ENCODE assay signal across 8 mouse cellular contexts in the genomic region with DNA sequence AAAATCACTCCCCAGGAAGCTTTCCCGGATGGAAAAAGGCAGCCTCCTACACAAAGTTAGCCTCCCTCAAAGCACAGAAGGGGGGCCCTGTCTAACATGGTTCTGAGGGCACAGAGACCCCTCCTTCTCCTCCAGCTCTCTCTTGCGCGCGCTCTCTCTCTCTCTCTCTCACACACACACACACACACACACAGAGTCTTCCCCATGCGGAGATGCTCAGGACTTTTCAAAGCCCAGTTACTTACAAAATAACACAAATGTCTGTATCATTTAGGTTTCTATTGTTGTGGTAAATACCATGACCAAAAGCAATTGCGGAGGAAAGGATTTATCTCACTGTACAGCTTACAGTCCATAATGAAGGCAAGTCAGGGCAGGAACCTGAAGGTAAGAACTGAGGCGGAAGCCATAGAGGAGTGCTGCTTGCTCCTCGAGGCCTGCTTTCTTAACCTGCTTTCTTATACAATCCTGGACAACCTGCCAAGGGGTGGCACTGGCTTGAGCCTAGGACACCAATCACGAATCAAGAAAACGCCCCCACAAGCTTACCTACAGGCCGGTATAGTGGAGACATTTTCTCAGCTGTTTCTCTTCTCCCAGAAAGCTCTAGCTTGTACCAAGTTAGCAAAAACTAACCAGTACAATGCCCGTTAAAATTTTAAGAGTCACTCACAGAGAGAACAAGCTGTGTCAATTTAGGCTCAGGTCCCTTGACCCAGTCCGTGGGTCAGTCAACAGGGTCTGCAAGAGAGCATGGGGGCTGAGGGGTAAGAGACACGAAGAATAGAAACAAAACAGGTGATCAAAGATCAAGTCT. TPM values are rescaled to one million over a fixed set of nuclear protein-coding genes. Genes with fewer than 3 reads are reported as not detected.
DNase-seq lines count a peak whose midpoint lies in the region; ATAC-seq and TF ChIP-seq lines count a peak whose summit lies in the region.

No protein-coding gene starts in this region.

- ATAC-seq in embryonic facial prominence, embryonic 11.5 days (replicated peaks; ENCODE audit: insufficient number of reproducible peaks, low FRiP score, low TSS enrichment, low read depth), result peak; percentile 23; the same call in 1 of the 2 replicates
- ATAC-seq in lung, embryonic 14.5 days (ENCODE audit: insufficient read depth), result peak; percentile 72
- peak; percentile 57; the same call in 1 of the 2 replicates for ATAC-seq in hindbrain, embryonic 13.5 days (ENCODE audit: low FRiP score)

- H3K27ac ChIP-seq in embryonic facial prominence, embryonic 11.5 days (replicated peaks; ENCODE audit: low read depth, low read length), result no peak overlapping the region
- no peak overlapping the region for H3K27ac ChIP-seq in embryonic facial prominence, embryonic 10.5 days (replicated peaks)
- peak overlapping the region; percentile 2; the same call in 1 of the 2 replicates for H3K27ac ChIP-seq in lung, embryonic 14.5 days (ENCODE audit: low read depth)
- H3K27ac ChIP-seq in hindbrain, embryonic 13.5 days, result no peak overlapping the region

- H3K9ac ChIP-seq in embryonic facial prominence, embryonic 11.5 days (replicated peaks; ENCODE audit: low read length), result no peak overlapping the region
- H3K9ac ChIP-seq in lung, embryonic 14.5 days, result no peak overlapping the region
- no peak overlapping the region for H3K9ac ChIP-seq in hindbrain, embryonic 13.5 days

- no peak overlapping the region for H3K4me3 ChIP-seq in embryonic facial prominence, embryonic 11.5 days (ENCODE audit: low read depth, low read length)
- H3K4me3 ChIP-seq in embryonic facial prominence, embryonic 10.5 days, result no peak overlapping the region
- H3K4me3 ChIP-seq in lung, embryonic 14.5 days (ENCODE audit: low read depth, low read length), result no peak overlapping the region
- no peak overlapping the region for H3K4me3 ChIP-seq in hindbrain, embryonic 13.5 days
- H3K4me3 ChIP-seq in myocyte, result peak overlapping the region; percentile 22

- no peaks in the 10 kb centered on the region for H3K4me1 ChIP-seq in embryonic facial prominence, embryonic 11.5 days (ENCODE audit: control insufficient read depth, insufficient read depth, low read length)
- peaks cover 15% of the 10 kb centered on the region for H3K4me1 ChIP-seq in embryonic facial prominence, embryonic 10.5 days
- H3K4me1 ChIP-seq in lung, embryonic 14.5 days (ENCODE audit: insufficient read depth), result no peaks in the 10 kb centered on the region
- H3K4me1 ChIP-seq in hindbrain, embryonic 13.5 days (replicated peaks), result peaks cover 8% of the 10 kb centered on the region

- no peak overlapping the region for H3ac ChIP-seq in myocyte (ENCODE audit: control insufficient read depth, insufficient read length)

- H3K4me2 ChIP-seq in embryonic facial prominence, embryonic 11.5 days (ENCODE audit: low read depth, low read length), result no peak overlapping the region
- peak overlapping the region; percentile 45 for H3K4me2 ChIP-seq in lung, embryonic 14.5 days
- H3K4me2 ChIP-seq in hindbrain, embryonic 13.5 days, result peak overlapping the region; percentile 21; the same call in 1 of the 2 replicates
- peak overlapping the region; percentile 67 for H3K4me2 ChIP-seq in myocyte (ENCODE audit: low read depth)

- no peaks in the 10 kb centered on the region for H3K9me3 ChIP-seq in embryonic facial prominence, embryonic 11.5 days (replicated peaks; ENCODE audit: control insufficient read depth, low read length)
- no peaks in the 10 kb centered on the region for H3K9me3 ChIP-seq in embryonic facial prominence, embryonic 10.5 days
- no peaks in the 10 kb centered on the region for H3K9me3 ChIP-seq in lung, embryonic 14.5 days (ENCODE audit: low read depth, low read length)
- no peaks in the 10 kb centered on the region for H3K9me3 ChIP-seq in hindbrain, embryonic 13.5 days

- no peak for TF ChIP-seq POLR2A in myocyte (IDR thresholded peaks at IDR 0.05; ENCODE audit: insufficient read length, low read depth)

- H3K27me3 ChIP-seq in embryonic facial prominence, embryonic 11.5 days (ENCODE audit: control insufficient read depth, insufficient read depth, low read length), result no peaks in the 10 kb centered on the region
- H3K27me3 ChIP-seq in embryonic facial prominence, embryonic 10.5 days (replicated peaks; ENCODE audit: low read depth, poor library complexity, severe bottlenecking), result no peaks in the 10 kb centered on the region
- no peaks in the 10 kb centered on the region for H3K27me3 ChIP-seq in lung, embryonic 14.5 days (ENCODE audit: insufficient read depth, low read length)
- no peaks in the 10 kb centered on the region for H3K27me3 ChIP-seq in hindbrain, embryonic 13.5 days
- H3K27me3 ChIP-seq in myocyte (ENCODE audit: control insufficient read depth, insufficient read depth, insufficient read length), result no peaks in the 10 kb centered on the region

- no peaks in the 10 kb centered on the region for H3K36me3 ChIP-seq in embryonic facial prominence, embryonic 11.5 days (replicated peaks; ENCODE audit: control insufficient read depth, insufficient read depth, low read depth, low read length)
- H3K36me3 ChIP-seq in embryonic facial prominence, embryonic 10.5 days (replicated peaks), result no peaks in the 10 kb centered on the region
- no peaks in the 10 kb centered on the region for H3K36me3 ChIP-seq in lung, embryonic 14.5 days (ENCODE audit: insufficient read depth)
- H3K36me3 ChIP-seq in hindbrain, embryonic 13.5 days, result no peaks in the 10 kb centered on the region
- H3K36me3 ChIP-seq in myocyte (ENCODE audit: control insufficient read depth, insufficient read depth), result peaks cover 14% of the 10 kb centered on the region

- TF ChIP-seq CTCF in lung, embryonic 14.5 days (IDR thresholded peaks at IDR 0.05; ENCODE audit: low read depth), result no peak

- WGBS in embryonic facial prominence, embryonic 11.5 days, result 77% methylated on average over 14 of the region's 14 CpGs
- 85% methylated on average over 14 of the region's 14 CpGs for WGBS in embryonic facial prominence, embryonic 10.5 days
- 67% methylated on average over 14 of the region's 14 CpGs for WGBS in lung, embryonic 14.5 days
- WGBS in hindbrain, embryonic 13.5 days, result 77% methylated on average over 14 of the region's 14 CpGs

- DNase-seq in embryonic facial prominence, embryonic 11.5 days (ENCODE audit: low spot score), result no peak
- DNase-seq in embryonic facial prominence, embryonic 10.5 days (ENCODE audit: low spot score), result no peak
- no peak for DNase-seq in lung, embryonic 14.5 days
- no peak for DNase-seq in lung, postnatal 25 days (ENCODE audit: low spot score)
- no peak for DNase-seq in cerebellum, adult 11 months
- no peak for DNase-seq in gastrocnemius, postnatal 4 days (ENCODE audit: low spot score in 2 of 2)

- peaks cover 16% of the 10 kb centered on the region for H3K79me2 ChIP-seq in myocyte (ENCODE audit: control insufficient read depth, insufficient read depth)

TF ChIP-seq in myocyte, 11 proteins besides CTCF, POLR2A, EP300 and RAD21 (continues in another document):
- TF ChIP-seq REST (IDR thresholded peaks at IDR 0.05; ENCODE audit: insufficient read depth, insufficient read length), result no peak
- no peak for TF ChIP-seq E2F4 (IDR thresholded peaks at IDR 0.05; ENCODE audit: insufficient read depth)
- TF ChIP-seq MAX (IDR thresholded peaks at IDR 0.05; ENCODE audit: low read depth), result no peak
- no peak for TF ChIP-seq USF1 (IDR thresholded peaks at IDR 0.05; ENCODE audit: low read depth)
- no peak for TF ChIP-seq TCF3 (IDR thresholded peaks at IDR 0.05; ENCODE audit: insufficient read length, low read depth)
- TF ChIP-seq CEBPB (IDR thresholded peaks at IDR 0.05; ENCODE audit: insufficient read depth, poor library complexity, severe bottlenecking), result no peak
- no peak for TF ChIP-seq POLR2AphosphoS2 (IDR thresholded peaks at IDR 0.05; ENCODE audit: insufficient read length, low read depth)
- no peak for TF ChIP-seq MYOG (IDR thresholded peaks at IDR 0.05; ENCODE audit: control insufficient read depth in 1 of 3, insufficient read depth in 1 of 3, insufficient read length in 2 of 3, low read depth in 2 of 3)
- TF ChIP-seq TCF12 (IDR thresholded peaks at IDR 0.05; ENCODE audit: insufficient read depth, poor library complexity, severe bottlenecking), result no peak

RNA-seq across cellular contexts. Expression of a gene that starts 41.5 kb away (rescaled TPM):
- polyA plus RNA-seq in embryonic facial prominence, embryonic 11.5 days (2014; fragmentation: Nextera tagmentation; extraction: Ambion mirVana), result 0.54 TPM in 1 of 2 replicates, not detected in the other
- polyA plus RNA-seq in embryonic facial prominence, embryonic 10.5 days (2016; fragmentation: Nextera tagmentation; extraction: Ambion mirVana), result 0.33 TPM in 1 of 2 replicates, not detected in the other
- polyA plus RNA-seq in lung, embryonic 14.5 days (2014; fragmentation: Nextera tagmentation; extraction: Ambion mirVana), result not detected in 2 replicates
- polyA plus RNA-seq in hindbrain, embryonic 13.5 days (2015; fragmentation: Nextera tagmentation; extraction: Ambion mirVana), result not detected in 2 replicates
- 0.14 TPM for polyA plus RNA-seq in myocyte (2012; fragmentation: generic; extraction: Trizol)
- total RNA-seq in gastrocnemius, postnatal 4 days (2021), result not detected

RNA-seq across cellular contexts. Expression of a gene that starts 47.5 kb away (rescaled TPM):
- polyA plus RNA-seq in embryonic facial prominence, embryonic 11.5 days (2014; fragmentation: Nextera tagmentation; extraction: Ambion mirVana), result not detected in 2 replicates
- polyA plus RNA-seq in embryonic facial prominence, embryonic 10.5 days (2016; fragmentation: Nextera tagmentation; extraction: Ambion mirVana), result not detected in 2 replicates
- polyA plus RNA-seq in lung, embryonic 14.5 days (2014; fragmentation: Nextera tagmentation; extraction: Ambion mirVana), result not detected in 2 replicates
- not detected in 2 replicates for polyA plus RNA-seq in hindbrain, embryonic 13.5 days (2015; fragmentation: Nextera tagmentation; extraction: Ambion mirVana)
- polyA plus RNA-seq in myocyte (2012; fragmentation: generic; extraction: Trizol), result 0.30 TPM
- not detected for total RNA-seq in gastrocnemius, postnatal 4 days (2021)

RNA-seq across cellular contexts. Expression of a gene that starts 53.2 kb away (rescaled TPM):
- 0.36 TPM in 1 of 2 replicates, not detected in the other for polyA plus RNA-seq in embryonic facial prominence, embryonic 11.5 days (2014; fragmentation: Nextera tagmentation; extraction: Ambion mirVana)
- polyA plus RNA-seq in embryonic facial prominence, embryonic 10.5 days (2016; fragmentation: Nextera tagmentation; extraction: Ambion mirVana), result not detected in 2 replicates
- polyA plus RNA-seq in lung, embryonic 14.5 days (2014; fragmentation: Nextera tagmentation; extraction: Ambion mirVana), result not detected in 2 replicates
- polyA plus RNA-seq in hindbrain, embryonic 13.5 days (2015; fragmentation: Nextera tagmentation; extraction: Ambion mirVana), result not detected in 2 replicates
- 0.23 TPM for polyA plus RNA-seq in myocyte (2012; fragmentation: generic; extraction: Trizol)
- total RNA-seq in gastrocnemius, postnatal 4 days (2021), result not detected

RNA-seq across cellular contexts. Expression of a gene that starts 59.2 kb away (rescaled TPM):
- 0.45 TPM in 1 of 2 replicates, not detected in the other for polyA plus RNA-seq in embryonic facial prominence, embryonic 11.5 days (2014; fragmentation: Nextera tagmentation; extraction: Ambion mirVana)
- polyA plus RNA-seq in embryonic facial prominence, embryonic 10.5 days (2016; fragmentation: Nextera tagmentation; extraction: Ambion mirVana), result not detected in 2 replicates
- polyA plus RNA-seq in lung, embryonic 14.5 days (2014; fragmentation: Nextera tagmentation; extraction: Ambion mirVana), result 0.14 TPM in 1 of 2 replicates, not detected in the other
- polyA plus RNA-seq in hindbrain, embryonic 13.5 days (2015; fragmentation: Nextera tagmentation; extraction: Ambion mirVana), result not detected in 2 replicates
- polyA plus RNA-seq in myocyte (2012; fragmentation: generic; extraction: Trizol), result 0.13 TPM
- total RNA-seq in gastrocnemius, postnatal 4 days (2021), result not detected
